Mouse (Mus musculus) MEL (cell line): ENCODE results near the gene Eef1akmt2. TPM values are rescaled to one million over a fixed set of nuclear protein-coding genes. Genes with fewer than 3 reads are reported as not detected.

Experiments
- DNase-seq: peaks from one replicate; pipeline ENCODE4 v3.0.0; 2011; ENCODE audit warnings: low read depth, low spot score
- H3K27ac ChIP-seq: 2 replicates; pipeline ENCODE4 v1.5.1; 2012; ENCODE audit warnings: low read depth, mild to moderate bottlenecking, control low read depth, low read length, moderate library complexity; ENCODE audit not compliant: control insufficient read depth
- H3K27me3 ChIP-seq, 2 experiments: fragments of 150-350 bp in 1 of 2; sonication (generic) in 1 of 2; 2 replicates each; pipeline ENCODE4 v1.6.1; 2012; ENCODE audit warnings: low read length in 2 of 2, mild to moderate bottlenecking in 2 of 2, improper control_type of control experiment in 1 of 2, moderate library complexity in 1 of 2; ENCODE audit not compliant: insufficient read depth in 2 of 2, control insufficient read depth in 1 of 2
- H3K36me3 ChIP-seq, 2 experiments: 2 replicates each; pipeline ENCODE4 v1.6.1; 2012 to 2014; ENCODE audit warnings: low read length in 2 of 2, improper control_type of control experiment in 1 of 2, inconsistent platforms in 1 of 2, mild to moderate bottlenecking in 1 of 2; ENCODE audit not compliant: insufficient read depth in 2 of 2, control insufficient read depth in 1 of 2
- H3K4me1 ChIP-seq, 2 experiments: fragments of 150-350 bp in 1 of 2; sonication (generic) in 1 of 2; 2 replicates each; pipeline ENCODE4 v1.6.1; 2012; ENCODE audit warnings: low read length in 2 of 2, improper control_type of control experiment in 1 of 2, mild to moderate bottlenecking in 1 of 2; ENCODE audit not compliant: insufficient read depth in 2 of 2, control insufficient read depth in 1 of 2
- H3K4me3 ChIP-seq, 2 experiments: fragments of 150-350 bp in 1 of 2; sonication (generic) in 1 of 2; 2 replicates each; pipeline ENCODE4 v1.5.1; 2012; ENCODE audit warnings: low read depth in 2 of 2, low read length in 2 of 2, mild to moderate bottlenecking in 2 of 2, moderate library complexity in 2 of 2, control low read depth in 1 of 2, improper control_type of control experiment in 1 of 2; ENCODE audit not compliant: control insufficient read depth in 1 of 2, insufficient read depth in 1 of 2
- H3K79me2 ChIP-seq: 2 replicates; pipeline ENCODE4 v1.6.1; 2012; ENCODE audit warnings: mild to moderate bottlenecking, low read length, moderate library complexity; ENCODE audit not compliant: control insufficient read depth, poor library complexity, insufficient read depth
- H3K9ac ChIP-seq: 2 replicates; pipeline ENCODE4 v1.6.1; 2012; ENCODE audit warnings: low read depth, mild to moderate bottlenecking, control low read depth, low read length, moderate library complexity; ENCODE audit not compliant: control insufficient read depth, poor library complexity, severe bottlenecking
- H3K9me3 ChIP-seq: fragments of 150-350 bp; sonication (generic); replicated peaks from 2 replicates; pipeline ENCODE4 v1.6.1; 2012; ENCODE audit warnings: mild to moderate bottlenecking, low read length, improper control_type of control experiment, moderate library complexity; ENCODE audit not compliant: insufficient read depth
- BHLHE40 ChIP-seq: IDR thresholded peaks from 2 replicates; pipeline ENCODE4 v1.6.1; 2012; ENCODE audit warnings: low read depth, mild to moderate bottlenecking, inconsistent platforms, low read length, improper control_type of control experiment, borderline replicate concordance
- CHD1 ChIP-seq: IDR thresholded peaks from 2 replicates; pipeline ENCODE4 v1.6.1; 2012; ENCODE audit warnings: low read depth, mild to moderate bottlenecking, inconsistent platforms, low read length, improper control_type of control experiment
- CHD2 ChIP-seq: IDR thresholded peaks from 2 replicates; pipeline ENCODE4 v1.6.1; 2011; ENCODE audit warnings: low read length, improper control_type of control experiment
- CTCF ChIP-seq, 3 experiments: IDR thresholded peaks in 2 of 3; conservative IDR thresholded peaks in 1 of 3; 2 replicates each; pipeline ENCODE4 v1.5.1; 2011 to 2012; ENCODE audit warnings: low read length in 3 of 3, low read depth in 2 of 3, mild to moderate bottlenecking in 2 of 3, improper control_type of control experiment in 1 of 3, inconsistent platforms in 1 of 3, mixed read lengths in 1 of 3, moderate library complexity in 1 of 3; ENCODE audit not compliant: control insufficient read depth in 1 of 3, insufficient read depth in 1 of 3, poor library complexity in 1 of 3, severe bottlenecking in 1 of 3
- E2F4 ChIP-seq: IDR thresholded peaks from 2 replicates; pipeline ENCODE4 v1.6.1; 2011; ENCODE audit warnings: low read depth, low read length, improper control_type of control experiment, borderline replicate concordance
- ELF1 ChIP-seq: IDR thresholded peaks from 2 replicates; pipeline ENCODE4 v1.6.1; 2014; ENCODE audit warnings: low read depth, mild to moderate bottlenecking, inconsistent platforms, low read length, improper control_type of control experiment, moderate library complexity
- EP300 ChIP-seq, 2 experiments: IDR thresholded peaks; 2 replicates each; pipeline ENCODE4 v1.6.1; 2011; ENCODE audit warnings: improper control_type of control experiment in 2 of 2, low read length in 2 of 2, low read depth in 1 of 2, mild to moderate bottlenecking in 1 of 2
- ETS1 ChIP-seq: IDR thresholded peaks from 2 replicates; pipeline ENCODE4 v1.6.1; 2012; ENCODE audit warnings: low read depth, mild to moderate bottlenecking, inconsistent platforms, low read length, improper control_type of control experiment, moderate library complexity
- GABPA ChIP-seq: IDR thresholded peaks from 2 replicates; pipeline ENCODE4 v1.6.1; 2012; ENCODE audit warnings: low read depth, mild to moderate bottlenecking, inconsistent platforms, low read length, improper control_type of control experiment, moderate library complexity
- GATA1 ChIP-seq: IDR thresholded peaks from 2 replicates; pipeline ENCODE4 v1.6.1; 2011; ENCODE audit warnings: low read depth, low read length, improper control_type of control experiment
- HCFC1 ChIP-seq: IDR thresholded peaks from 2 replicates; pipeline ENCODE4 v1.6.1; 2012; ENCODE audit warnings: low read depth, mild to moderate bottlenecking, inconsistent platforms, low read length, improper control_type of control experiment, moderate library complexity
- JUND ChIP-seq: IDR thresholded peaks from 2 replicates; pipeline ENCODE4 v1.6.1; 2011; ENCODE audit warnings: low read depth, mild to moderate bottlenecking, improper control_type of control experiment, low read length
- KAT2A ChIP-seq: conservative IDR thresholded peaks from 2 replicates; pipeline ENCODE4 v1.6.1; 2012; ENCODE audit warnings: low read depth, low read length, improper control_type of control experiment, inconsistent platforms
- MAFK ChIP-seq: IDR thresholded peaks from 2 replicates; pipeline ENCODE4 v1.6.1; 2011; ENCODE audit warnings: low read depth, mild to moderate bottlenecking, low read length, improper control_type of control experiment, borderline replicate concordance
- MAX ChIP-seq: IDR thresholded peaks from 2 replicates; pipeline ENCODE4 v1.6.1; 2011; ENCODE audit warnings: low read length, improper control_type of control experiment
- MAZ ChIP-seq: IDR thresholded peaks from 2 replicates; pipeline ENCODE4 v1.6.1; 2012; ENCODE audit warnings: low read depth, mild to moderate bottlenecking, inconsistent platforms, low read length, improper control_type of control experiment
- MEF2A ChIP-seq: IDR thresholded peaks from 2 replicates; pipeline ENCODE4 v1.6.1; 2014; ENCODE audit warnings: low read depth, mild to moderate bottlenecking, inconsistent platforms, low read length, improper control_type of control experiment; ENCODE audit not compliant: poor library complexity, insufficient replicate concordance, severe bottlenecking; ENCODE audit errors: extremely low read depth
- MXI1 ChIP-seq: IDR thresholded peaks from 2 replicates; pipeline ENCODE4 v1.6.1; 2011; ENCODE audit warnings: mild to moderate bottlenecking, low read depth, low read length, improper control_type of control experiment
- MYB ChIP-seq: IDR thresholded peaks from 2 replicates; pipeline ENCODE4 v1.6.1; 2011; ENCODE audit warnings: mild to moderate bottlenecking, low read depth, low read length, improper control_type of control experiment
- MYC ChIP-seq: IDR thresholded peaks from 2 replicates; pipeline ENCODE4 v1.6.1; 2011; ENCODE audit warnings: low read depth, mild to moderate bottlenecking, low read length, improper control_type of control experiment, moderate library complexity
- NELFE ChIP-seq: IDR thresholded peaks from 2 replicates; pipeline ENCODE4 v1.6.1; 2011; ENCODE audit warnings: low read depth, low read length, improper control_type of control experiment
- NRF1 ChIP-seq: IDR thresholded peaks from 2 replicates; pipeline ENCODE4 v1.6.1; 2014; ENCODE audit warnings: low read depth, mild to moderate bottlenecking, inconsistent platforms, low read length, improper control_type of control experiment, moderate library complexity; ENCODE audit not compliant: poor library complexity, insufficient read depth, severe bottlenecking
- POLR2A ChIP-seq, 2 experiments: IDR thresholded peaks; 2 replicates each; pipeline ENCODE4 v1.6.1; 2011 to 2012; ENCODE audit warnings: low read length in 2 of 2, mild to moderate bottlenecking in 2 of 2, control low read depth in 1 of 2, improper control_type of control experiment in 1 of 2, low read depth in 1 of 2, moderate library complexity in 1 of 2; ENCODE audit not compliant: control insufficient read depth in 1 of 2, insufficient read depth in 1 of 2, poor library complexity in 1 of 2
- POLR2AphosphoS2 ChIP-seq: IDR thresholded peaks from 2 replicates; pipeline ENCODE4 v1.6.1; 2011; ENCODE audit warnings: low read length, improper control_type of control experiment
- POLR2AphosphoS5 ChIP-seq: IDR thresholded peaks from 2 replicates; pipeline ENCODE4 v1.6.1; 2012; ENCODE audit warnings: low read depth, borderline replicate concordance, mild to moderate bottlenecking, inconsistent platforms, low read length, moderate library complexity, mixed read lengths
- RAD21 ChIP-seq: IDR thresholded peaks from 2 replicates; pipeline ENCODE4 v1.6.1; 2011; ENCODE audit warnings: mild to moderate bottlenecking, low read depth, low read length, improper control_type of control experiment
- RCOR1 ChIP-seq: IDR thresholded peaks from 2 replicates; pipeline ENCODE4 v1.6.1; 2012; ENCODE audit warnings: low read depth, mild to moderate bottlenecking, inconsistent platforms, low read length, improper control_type of control experiment
- SIN3A ChIP-seq: IDR thresholded peaks from 2 replicates; pipeline ENCODE4 v1.6.1; 2012; ENCODE audit warnings: low read length, improper control_type of control experiment, inconsistent platforms
- TAL1 ChIP-seq: IDR thresholded peaks from 2 replicates; pipeline ENCODE4 v1.6.1; 2012; ENCODE audit warnings: mild to moderate bottlenecking, inconsistent platforms, low read length, moderate library complexity, mixed read lengths
- TCF12 ChIP-seq: IDR thresholded peaks from 2 replicates; pipeline ENCODE4 v1.6.1; 2014; ENCODE audit warnings: low read depth, mild to moderate bottlenecking, inconsistent platforms, low read length, improper control_type of control experiment, moderate library complexity
- UBTF ChIP-seq: IDR thresholded peaks from 2 replicates; pipeline ENCODE4 v1.6.1; 2012; ENCODE audit warnings: low read depth, mild to moderate bottlenecking, inconsistent platforms, low read length, improper control_type of control experiment, moderate library complexity, borderline replicate concordance; ENCODE audit not compliant: insufficient read depth
- USF1 ChIP-seq: IDR thresholded peaks from 2 replicates; pipeline ENCODE4 v1.6.1; 2014; ENCODE audit warnings: low read depth, mild to moderate bottlenecking, inconsistent platforms, low read length, improper control_type of control experiment, moderate library complexity
- USF2 ChIP-seq, 2 experiments: IDR thresholded peaks; 2 replicates each; pipeline ENCODE4 v1.6.1; 2011 to 2012; ENCODE audit warnings: improper control_type of control experiment in 2 of 2, low read length in 2 of 2, borderline replicate concordance in 1 of 2, inconsistent platforms in 1 of 2, low read depth in 1 of 2, mild to moderate bottlenecking in 1 of 2; ENCODE audit not compliant: insufficient read depth in 1 of 2
- ZC3H11A ChIP-seq: IDR thresholded peaks from 2 replicates; pipeline ENCODE4 v1.6.1; 2012; ENCODE audit warnings: low read depth, mild to moderate bottlenecking, inconsistent platforms, low read length, improper control_type of control experiment
- ZKSCAN1 ChIP-seq: IDR thresholded peaks from 2 replicates; pipeline ENCODE4 v1.6.1; 2012; ENCODE audit warnings: low read depth, mild to moderate bottlenecking, inconsistent platforms, low read length, improper control_type of control experiment, moderate library complexity
- ZMIZ1 ChIP-seq: IDR thresholded peaks from 2 replicates; pipeline ENCODE4 v1.6.1; 2012; ENCODE audit warnings: low read depth, mild to moderate bottlenecking, inconsistent platforms, low read length, improper control_type of control experiment, moderate library complexity
- ZNF384 ChIP-seq: IDR thresholded peaks from 2 replicates; pipeline ENCODE4 v1.6.1; 2012; ENCODE audit warnings: low read depth, mild to moderate bottlenecking, inconsistent platforms, low read length, improper control_type of control experiment
- polyA plus RNA-seq, 2 experiments: library from polyadenylated mRNA; stranded (reverse) in 1 of 2; unstranded in 1 of 2; fragments of >175 nt in 1 of 2; fragments of >200 nt in 1 of 2; gene quantifications; 2 replicates each; pipeline versions ENCODE4 v1.2.1 to v1.2.4; 2012; ENCODE audit warnings: low replicate concordance in 2 of 2, low read depth in 1 of 2; ENCODE audit not compliant: insufficient read length in 2 of 2, insufficient read depth in 1 of 2, missing spikeins in 1 of 2
- total RNA-seq: library from RNA; depleted of rRNA; stranded (reverse); fragments of 300-350 nt; gene quantifications from 2 replicates; pipeline ENCODE4 v1.2.3, GENCODE M21; 2012

Eef1akmt2 gene
- total and polyA plus RNA-seq, 3 experiments = 26.9 to 330 (median 27.0) TPM

GRCm38 (mm10) chr7:132824346-132825022 lies 28.0 kb downstream of the Eef1akmt2 start:
- no peaks in the 10 kb centered on the region for H3K9me3 ChIP-seq
- H3K4me1 ChIP-seq = peaks cover 11 to 16% of the 10 kb centered on the region in 2 experiments
- H3K4me3 ChIP-seq = no peak overlapping the region
- H3K27me3 ChIP-seq = no peaks in the 10 kb centered on the region
- no peak overlapping the region for H3K9ac ChIP-seq
- no peaks in the 10 kb centered on the region for H3K79me2 ChIP-seq
- DNase-seq = peak; percentile 90
- peaks cover 11 to 24% of the 10 kb centered on the region in 2 experiments for H3K36me3 ChIP-seq
- H3K27ac ChIP-seq = peak overlapping the region; percentile 45
- TF ChIP-seq MAFK (no peak), CHD1 (no peak), ETS1 (peak; percentile 73), CHD2 (no peak), ZMIZ1 (no peak), ELF1 (no peak), GABPA (no peak), MEF2A (no peak), ZC3H11A (no peak), USF2 (IDR thresholded peaks at IDR 0.05; ENCODE audit: borderline replicate concordance in 1 of 2, insufficient read depth in 1 of 2, low read depth in 1 of 2, low read length in 2 of 2) (no peak), TAL1 (peak; percentile 63), POLR2AphosphoS5 (no peak), BHLHE40 (no peak), KAT2A (no peak), RCOR1 (peak; percentile 70), HCFC1 (no peak), TCF12 (peak; percentile 51; the same call in 1 of the 2 replicates), EP300 (IDR thresholded peaks at IDR 0.05; ENCODE audit: low read depth in 1 of 2, low read length in 2 of 2) (peak; percentile 69 to 76), SIN3A (peak; percentile 49), JUND (peak; percentile 89), MYC (no peak), MAZ (no peak), MXI1 (no peak), MYB (no peak), ZNF384 (no peak), NRF1 (no peak), GATA1 (peak; percentile 74), UBTF (no peak), POLR2A (IDR thresholded peaks at IDR 0.05; ENCODE audit: control insufficient read depth in 1 of 2, insufficient read depth in 1 of 2, low read depth in 1 of 2, low read length in 2 of 2, poor library complexity in 1 of 2) (no peak), POLR2AphosphoS2 (no peak), USF1 (no peak), RAD21 (no peak), NELFE (no peak), ZKSCAN1 (no peak), E2F4 (no peak), CTCF (IDR thresholded peaks at IDR 0.05 in 2 of 3, conservative IDR thresholded peaks at IDR 0.05 in 1 of 3; ENCODE audit: control insufficient read depth in 1 of 3, insufficient read depth in 1 of 3, low read depth in 2 of 3, low read length in 3 of 3, poor library complexity in 1 of 3, severe bottlenecking in 1 of 3) (no peak), MAX (no peak)
